Mouse (Mus musculus) olfactory bulb, adult 2 months (tissue): Measurements from ENCODE around the gene Sorbs2. TPM values are rescaled to one million over a fixed set of nuclear protein-coding genes. Genes with fewer than 3 reads are reported as not detected.

ENCODE experiments used
- H3K27ac ChIP-seq: fragments of 200-500 bp; 2 replicates; pipeline ENCODE4 v1.5.1; 2012; ENCODE audit warnings: low read depth, low read length; ENCODE audit not compliant: insufficient read depth
- H3K4me1 ChIP-seq: fragments of 200-500 bp; 2 replicates; pipeline ENCODE4 v1.6.1; 2012; ENCODE audit warnings: low read length; ENCODE audit not compliant: control insufficient read depth, insufficient read depth
- H3K4me3 ChIP-seq: fragments of 200-500 bp; 2 replicates; pipeline ENCODE4 v1.5.1; 2012; ENCODE audit warnings: mild to moderate bottlenecking, low read depth, low read length, moderate library complexity; ENCODE audit not compliant: insufficient read depth
- CTCF ChIP-seq: fragments of 200-500 bp; IDR thresholded peaks from 2 replicates; pipeline ENCODE4 v1.5.1; 2012; ENCODE audit warnings: low read depth, mild to moderate bottlenecking, low read length, moderate library complexity; ENCODE audit not compliant: insufficient read depth
- POLR2A ChIP-seq: fragments of 200-500 bp; IDR thresholded peaks from 2 replicates; pipeline ENCODE4 v1.6.1; 2012; ENCODE audit warnings: mild to moderate bottlenecking, low read depth, low read length, moderate library complexity; ENCODE audit not compliant: insufficient read depth
- WGBS: fragments of 180-500 bp; shearing (Covaris S2); methylation state at CpG from one replicate; pipeline ENCODE4 v1.1.7; 2018; 5-methylcytosine and 5-hydroxymethylcytosine counted together
- polyA plus RNA-seq: library from polyadenylated mRNA; stranded (reverse); fragments of >200 nt; gene quantifications from 2 replicates; pipeline ENCODE4 v1.2.4, GENCODE M21; 2012; ENCODE audit warnings: low replicate concordance; ENCODE audit not compliant: missing spikeins, insufficient read depth, insufficient read length

The Sorbs2 gene
- polyA plus RNA-seq, 1 experiment: not detected

GRCm38 (mm10) chr8:45799517-45799916 is 291.9 kb downstream of the Sorbs2 start:
- TF ChIP-seq POLR2A (no peak), CTCF (no peak)
- H3K27ac ChIP-seq: no peak overlapping the region
- no peaks in the 10 kb centered on the region for H3K4me1 ChIP-seq
- no peak overlapping the region for H3K4me3 ChIP-seq
- 86% methylated on average over 4 of the region's 4 CpGs for WGBS

GRCm38 (mm10) chr8:45808597-45808996 is 301.0 kb downstream of the Sorbs2 start:
- Histone ChIP-seq H3K4me1 (no peaks in the 10 kb centered on the region), H3K27ac (no peak overlapping the region), H3K4me3 (no peak overlapping the region)
- no peak for TF ChIP-seq POLR2A
- no peak for TF ChIP-seq CTCF
- 92% methylated on average over 6 of the region's 6 CpGs for WGBS

GRCm38 (mm10) chr8:45816765-45817426 is 309.3 kb downstream of the Sorbs2 start:
- H3K4me1 ChIP-seq: 0 out of 2 replicates have a peak, but pooled peaks cover 4% of the 10 kb centered on the region
- no peak overlapping the region for H3K27ac ChIP-seq
- 23% methylated on average over 7 of the region's 7 CpGs for WGBS
- H3K4me3 ChIP-seq: no peak overlapping the region
- TF ChIP-seq POLR2A (no peak), CTCF (no peak)

GRCm38 (mm10) chr8:45821650-45822049 is 314.1 kb downstream of the Sorbs2 start:
- Histone ChIP-seq H3K4me1 (no peaks in the 10 kb centered on the region), H3K27ac (no peak overlapping the region), H3K4me3 (no peak overlapping the region)
- WGBS: 81% methylated on average over 5 of the region's 5 CpGs
- no peak for TF ChIP-seq POLR2A
- no peak for TF ChIP-seq CTCF

- Histone ChIP-seq H3K4me1 (no peaks in the 10 kb centered on the region), H3K27ac (no peak overlapping the region), H3K4me3 (no peak overlapping the region)
- WGBS: 82% methylated on average over 2 of the region's 2 CpGs
- no peak for TF ChIP-seq POLR2A
- TF ChIP-seq CTCF: no peak
Measured at GRCm38 (mm10) chr8:45829985-45830548, 322.5 kb downstream of the Sorbs2 start.

- H3K4me1 ChIP-seq: no peaks in the 10 kb centered on the region
- no peak overlapping the region for H3K4me3 ChIP-seq
- TF ChIP-seq POLR2A (no peak), CTCF (no peak)
- 86% methylated on average over 2 of the region's 2 CpGs for WGBS
- no peak overlapping the region for H3K27ac ChIP-seq
Measured at GRCm38 (mm10) chr8:45833896-45834295, 326.3 kb downstream of the Sorbs2 start.

GRCm38 (mm10) chr8:45843306-45843705 is 335.7 kb downstream of the Sorbs2 start:
- H3K4me3 ChIP-seq: no peak overlapping the region
- no peak for TF ChIP-seq CTCF
- no peak for TF ChIP-seq POLR2A
- no peaks in the 10 kb centered on the region; the same call in 1 of the 2 replicates for H3K4me1 ChIP-seq
- WGBS: 84% methylated on average over 5 of the region's 5 CpGs
- no peak overlapping the region for H3K27ac ChIP-seq

- Histone ChIP-seq H3K4me1 (no peaks in the 10 kb centered on the region; the same call in 1 of the 2 replicates), H3K27ac (no peak overlapping the region), H3K4me3 (no peak overlapping the region)
- TF ChIP-seq CTCF (no peak), POLR2A (no peak)
- 34% methylated on average over 6 of the region's 6 CpGs for WGBS
Measured at GRCm38 (mm10) chr8:45844097-45844885, 336.7 kb downstream of the Sorbs2 start.
